Mouse (Mus musculus) bone marrow, adult 2 months (tissue): Measurements from ENCODE around the gene Parp14. TPM values are rescaled to one million over a fixed set of nuclear protein-coding genes. Genes with fewer than 3 reads are reported as not detected.

Experiments
- H3K27ac ChIP-seq: fragments of 200-500 bp; 2 replicates; pipeline ENCODE4 v1.5.1; 2012; ENCODE audit warnings: low read depth, mild to moderate bottlenecking, control low read depth, inconsistent platforms, low read length; ENCODE audit not compliant: control insufficient read depth, poor library complexity, insufficient read depth
- H3K4me1 ChIP-seq: fragments of 200-500 bp; 2 replicates; pipeline ENCODE4 v1.6.1; 2011; ENCODE audit warnings: low read length; ENCODE audit not compliant: control insufficient read depth, insufficient read depth
- H3K4me3 ChIP-seq: fragments of 200-500 bp; replicated peaks from 2 replicates; pipeline ENCODE3; 2011; ENCODE audit warnings: mild to moderate bottlenecking, low read depth, low read length, control low read depth; ENCODE audit not compliant: control insufficient read depth
- CTCF ChIP-seq: fragments of 200-500 bp; IDR thresholded peaks from 2 replicates; pipeline ENCODE4 v1.5.1; 2011; ENCODE audit warnings: low read length, control low read depth; ENCODE audit not compliant: control insufficient read depth, insufficient read depth
- POLR2A ChIP-seq: fragments of 200-500 bp; IDR thresholded peaks from 2 replicates; pipeline ENCODE4 v1.6.1; 2011; ENCODE audit warnings: low read depth, mild to moderate bottlenecking, control low read depth, low read length, borderline replicate concordance; ENCODE audit not compliant: control insufficient read depth
- WGBS: fragments of 180-500 bp; shearing (Covaris S2); methylation state at CpG from one replicate; pipeline ENCODE4 v1.1.7; 2018; 5-methylcytosine and 5-hydroxymethylcytosine counted together
- polyA plus RNA-seq: library from polyadenylated mRNA; stranded (reverse); fragments of >200 nt; gene quantifications from 2 replicates; pipeline ENCODE4 v1.2.4, GENCODE M21; 2011; ENCODE audit warnings: low replicate concordance; ENCODE audit not compliant: missing spikeins, insufficient read depth, insufficient read length

The Parp14 gene
- polyA plus RNA-seq, 1 experiment = 17.2 TPM

DNA sequence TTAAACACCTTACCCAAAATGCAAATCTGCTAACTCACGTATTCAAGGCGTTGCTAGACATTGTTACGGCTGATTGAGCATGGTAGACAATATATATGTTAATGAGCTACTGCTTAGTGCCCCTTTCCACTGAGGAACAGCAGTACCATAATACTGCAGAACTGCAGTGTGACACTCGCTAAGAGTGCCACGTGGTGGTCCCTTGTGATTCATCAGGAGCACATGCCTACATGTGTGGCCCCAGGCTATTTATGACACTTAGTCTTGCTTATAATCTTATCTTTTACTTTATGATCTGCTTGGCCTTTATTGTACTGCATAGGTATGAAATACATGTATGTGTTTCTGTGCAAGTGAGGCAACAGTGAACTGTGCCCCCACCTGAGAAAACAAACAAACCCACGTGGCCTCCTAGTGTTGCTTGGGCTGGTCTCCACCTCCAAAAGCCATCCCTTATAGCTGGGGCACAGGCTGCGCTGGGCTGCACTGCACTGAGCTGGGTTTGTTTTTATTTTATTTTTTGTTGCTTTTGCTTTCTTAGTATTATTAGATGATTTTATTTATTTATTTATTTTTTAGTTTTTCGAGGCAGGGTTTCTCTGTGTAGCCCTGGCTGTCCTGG, 83.7 kb downstream of the Parp14 start:
- Histone ChIP-seq H3K4me1 (no peaks in the 10 kb centered on the region; the same call in 1 of the 2 replicates), H3K4me3 (no peak overlapping the region), H3K27ac (no peak overlapping the region)
- no peak for TF ChIP-seq CTCF
- no peak for TF ChIP-seq POLR2A
- 92% methylated on average over 8 of the region's 8 CpGs for WGBS

DNA sequence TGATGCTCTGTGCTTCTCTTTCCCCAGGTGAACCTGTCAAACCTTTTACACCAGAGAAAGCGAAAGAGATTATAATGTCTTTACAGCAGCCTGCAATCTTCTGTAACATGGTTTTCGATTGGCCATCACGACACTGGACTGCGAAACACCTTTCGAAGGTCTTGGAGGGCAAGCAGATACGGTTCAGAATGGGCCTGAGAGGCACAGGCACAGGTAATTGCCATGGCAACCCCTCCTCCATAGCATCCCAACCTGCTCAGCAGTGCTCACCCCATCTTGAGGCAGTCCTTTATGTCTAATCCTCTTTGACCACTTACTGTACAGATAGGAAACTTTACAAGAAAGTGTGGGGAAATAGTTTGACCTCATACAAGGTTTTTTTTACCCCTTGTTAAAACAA, 84.2 kb downstream of the Parp14 start:
- Histone ChIP-seq H3K4me1 (no peaks in the 10 kb centered on the region; the same call in 1 of the 2 replicates), H3K27ac (no peak overlapping the region), H3K4me3 (no peak overlapping the region)
- TF ChIP-seq POLR2A = no peak
- TF ChIP-seq CTCF = no peak
- WGBS = 91% methylated on average over 6 of the region's 6 CpGs

DNA sequence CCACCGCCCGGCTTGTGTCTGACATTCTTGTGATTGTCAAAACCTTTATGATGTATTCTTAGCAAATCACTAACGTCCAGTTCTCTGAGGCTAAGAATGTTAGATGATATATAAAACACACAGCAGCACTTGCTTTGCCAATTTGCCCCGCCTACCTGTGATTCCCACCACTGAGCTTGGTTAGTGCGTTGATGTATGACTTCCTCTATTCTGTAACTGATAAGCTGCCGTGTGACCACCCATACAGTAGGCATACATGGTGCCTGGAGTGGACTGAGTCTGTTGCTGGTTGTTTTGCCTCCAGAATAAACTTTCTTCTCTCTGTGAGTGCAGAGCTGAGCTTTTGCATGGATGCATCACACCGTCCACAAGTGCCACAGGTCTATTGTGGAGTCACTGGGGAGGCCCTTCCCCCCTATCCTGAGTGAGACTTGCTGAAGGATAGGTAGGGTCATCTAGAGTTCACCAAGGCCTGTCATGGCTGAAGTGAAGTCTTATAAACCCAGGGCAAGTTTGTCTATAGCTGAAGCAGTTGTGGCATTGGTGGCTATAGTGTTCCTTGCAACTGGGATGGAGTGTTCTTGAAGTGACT, 87.1 kb downstream of the Parp14 start:
- Histone ChIP-seq H3K4me1 (no peaks in the 10 kb centered on the region; the same call in 1 of the 2 replicates), H3K27ac (no peak overlapping the region), H3K4me3 (no peak overlapping the region)
- TF ChIP-seq POLR2A = no peak
- TF ChIP-seq CTCF = no peak
- 47% methylated on average over 7 of the region's 7 CpGs for WGBS

DNA sequence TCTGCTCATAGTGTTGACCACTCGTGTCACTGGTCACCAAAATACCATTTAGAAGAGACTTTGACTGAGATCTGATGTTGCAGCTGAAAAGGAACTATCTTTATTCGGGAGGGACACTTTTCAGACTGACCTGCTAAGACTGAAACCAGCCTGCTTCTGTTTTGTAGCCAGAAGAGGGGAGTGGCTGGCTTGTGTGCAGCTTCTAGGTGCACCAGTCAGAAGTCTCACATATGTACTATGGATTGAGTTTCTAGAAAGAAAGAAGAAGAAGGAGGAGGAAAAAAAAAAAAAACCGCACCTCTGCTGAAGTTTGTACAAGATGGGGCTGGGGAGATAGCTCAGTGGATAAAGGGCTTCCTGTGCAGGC, 88.2 kb downstream of the Parp14 start:
- no peak overlapping the region for H3K27ac ChIP-seq
- no peaks in the 10 kb centered on the region; the same call in 1 of the 2 replicates for H3K4me1 ChIP-seq
- H3K4me3 ChIP-seq = no peak overlapping the region
- 68% methylated on average over 3 of the region's 3 CpGs for WGBS
- TF ChIP-seq CTCF (no peak), POLR2A (no peak)

Other genes starting within 250 kb of the Parp14 start
- 6.5 and 14.0 TPM in 2 replicates for gene Dirc2, start 102.2 kb downstream of the Parp14 start, polyA plus RNA-seq
- gene Hspbap1, start 101.2 kb downstream of the Parp14 start, polyA plus RNA-seq = 15.1 and 20.2 TPM in 2 replicates
- gene Parp9, start 66.9 kb upstream of the Parp14 start, polyA plus RNA-seq = 18.7 and 19.6 TPM in 2 replicates
- 5.5 and 9.2 TPM in 2 replicates for gene Dtx3l, start 67.6 kb upstream of the Parp14 start, polyA plus RNA-seq
- gene Kpna1, start 107.2 kb upstream of the Parp14 start, polyA plus RNA-seq = 26.7 and 48.3 TPM in 2 replicates
- 4.7 and 7.3 TPM in 2 replicates for gene Wdr5b, start 169.6 kb upstream of the Parp14 start, polyA plus RNA-seq
- gene Fam162a, start 200.1 kb upstream of the Parp14 start, polyA plus RNA-seq = 30.9 and 65.6 TPM in 2 replicates
- gene Ccdc58, start 200.1 kb upstream of the Parp14 start, polyA plus RNA-seq = 18.8 and 52.8 TPM in 2 replicates